Mouse (Mus musculus): ENCODE measurements around the gene Gm26620. TPM values are rescaled to one million over a fixed set of nuclear protein-coding genes. Genes with fewer than 3 reads are reported as not detected.

The Gm26620 gene
- polyA plus RNA-seq, 1 experiment, result 3.3 TPM

DNA sequence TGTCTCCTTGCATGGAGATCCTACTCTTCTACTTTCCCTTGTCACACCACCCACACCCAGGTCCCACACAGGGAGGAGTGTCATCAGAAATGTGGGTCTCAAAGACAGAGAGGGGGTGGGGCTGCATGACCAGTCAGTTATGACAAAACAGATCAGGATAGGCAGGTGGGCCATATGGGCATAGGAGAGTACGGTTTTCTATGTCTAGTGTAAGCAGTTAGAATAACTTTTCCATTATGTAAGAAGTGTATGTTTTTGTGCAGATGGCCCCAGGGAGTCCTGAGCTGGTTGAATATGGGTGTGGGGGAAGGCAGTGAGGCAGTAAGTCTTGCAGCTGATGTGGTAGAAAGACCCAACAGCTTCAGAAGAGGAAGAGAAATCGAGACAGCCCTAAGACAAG, 43.6 kb downstream of the Gm26620 start:
- no peaks in the 10 kb centered on the region for H3K36me3 ChIP-seq (replicated peaks; ENCODE audit: low read length)
- H3K9me3 ChIP-seq, result no peaks in the 10 kb centered on the region
- TF ChIP-seq GATA1 (IDR thresholded peaks at IDR 0.05; ENCODE audit: borderline replicate concordance, low read length) (no peak), FLI1 (IDR thresholded peaks at IDR 0.05; ENCODE audit: low read length) (no peak)
- peaks cover 11% of the 10 kb centered on the region for H3K4me1 ChIP-seq
- H3K27me3 ChIP-seq (replicated peaks), result peaks cover 2% of the 10 kb centered on the region
- H3K4me3 ChIP-seq (replicated peaks), result no peak overlapping the region

DNA sequence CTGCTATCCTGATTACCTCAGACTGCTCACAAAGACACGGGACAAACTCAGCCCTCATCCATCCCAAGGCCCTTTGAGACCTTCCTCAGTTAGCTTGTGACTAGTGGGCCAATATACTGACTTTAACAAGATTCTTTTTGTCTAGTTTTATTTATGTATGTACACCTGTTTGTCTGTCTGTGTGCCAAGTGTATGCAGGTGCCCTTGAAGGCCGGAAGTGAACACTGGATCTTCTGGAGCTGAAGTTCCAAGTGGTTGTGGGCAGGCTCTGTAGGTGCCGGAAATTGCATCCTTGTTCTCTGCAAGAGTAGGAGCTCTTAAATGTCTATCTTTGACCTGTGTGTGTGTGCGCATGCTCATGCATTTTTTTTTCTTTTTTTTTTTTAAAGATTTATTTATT, 44.4 kb downstream of the Gm26620 start:
- TF ChIP-seq FLI1 (IDR thresholded peaks at IDR 0.05; ENCODE audit: low read length) (no peak), GATA1 (IDR thresholded peaks at IDR 0.05; ENCODE audit: borderline replicate concordance, low read length) (no peak)
- no peaks in the 10 kb centered on the region for H3K9me3 ChIP-seq

DNA sequence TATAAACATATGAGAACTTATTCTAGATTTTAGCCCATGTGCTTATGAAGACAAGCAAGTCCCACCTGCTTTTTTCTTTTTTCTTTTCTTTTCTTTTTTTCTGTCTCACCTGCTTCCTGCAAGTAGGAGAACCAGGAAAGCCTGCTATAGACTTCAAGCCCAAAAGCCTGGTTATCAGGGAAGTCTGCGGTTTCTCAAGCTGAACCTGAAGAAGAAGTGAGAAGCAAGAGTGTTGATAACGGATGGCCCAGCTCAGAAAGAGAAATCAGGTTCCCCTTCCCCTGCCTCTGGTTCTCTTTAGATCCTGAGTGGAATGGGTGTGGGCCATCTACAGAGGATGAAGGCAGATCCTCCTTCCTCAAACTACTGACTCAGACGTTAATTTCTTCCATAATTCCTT, 47.2 kb downstream of the Gm26620 start:
- Histone ChIP-seq H3K9me3 (peaks cover 10% of the 10 kb centered on the region), H3K4me1 (0 out of 2 replicates have a peak, but pooled peaks cover 9% of the 10 kb centered on the region), H3K27me3 (replicated peaks) (peaks cover 2% of the 10 kb centered on the region), H3K36me3 (replicated peaks; ENCODE audit: low read length) (no peaks in the 10 kb centered on the region), H3K4me3 (replicated peaks) (no peak overlapping the region)
- no peak for TF ChIP-seq FLI1 (IDR thresholded peaks at IDR 0.05; ENCODE audit: low read length)
- TF ChIP-seq GATA1 (IDR thresholded peaks at IDR 0.05; ENCODE audit: borderline replicate concordance, low read length), result no peak

More for the DNA sequence above, 44.4 kb downstream of the Gm26620 start:
- Histone ChIP-seq H3K4me1 (peaks cover 10% of the 10 kb centered on the region), H3K4me3 (replicated peaks) (no peak overlapping the region), H3K27me3 (replicated peaks) (peaks cover 2% of the 10 kb centered on the region), H3K36me3 (replicated peaks; ENCODE audit: low read length) (no peaks in the 10 kb centered on the region)

DNA sequence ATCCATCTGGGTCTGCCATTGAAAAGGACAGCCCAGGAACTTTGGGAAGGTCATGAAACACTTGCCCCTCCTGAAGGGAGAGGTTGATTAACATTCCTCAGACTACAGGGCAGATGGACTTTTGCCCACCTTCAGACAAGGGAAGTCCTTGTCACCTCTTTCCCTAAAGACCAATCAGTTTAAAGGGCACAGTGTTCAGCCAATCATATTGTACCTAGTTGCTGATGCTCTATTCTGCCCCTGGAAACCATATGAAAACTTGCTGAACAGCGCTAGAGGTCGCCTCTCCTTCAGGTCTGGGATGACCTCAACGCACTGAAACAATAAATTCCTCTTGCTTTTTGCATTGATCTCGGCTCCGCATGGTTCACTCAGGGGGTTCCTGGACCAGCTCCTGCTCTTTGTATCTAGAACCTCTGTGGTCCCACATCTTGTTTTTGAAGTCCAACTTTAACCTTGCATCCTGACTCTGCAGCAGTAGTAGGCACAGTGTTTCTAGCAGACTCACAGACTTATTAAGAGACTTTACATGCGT, 48.6 kb downstream of the Gm26620 start:
- Histone ChIP-seq H3K9me3 (peaks cover 10% of the 10 kb centered on the region), H3K36me3 (replicated peaks; ENCODE audit: low read length) (no peaks in the 10 kb centered on the region), H3K4me3 (replicated peaks) (no peak overlapping the region), H3K4me1 (0 out of 2 replicates have a peak, but pooled peaks cover 7% of the 10 kb centered on the region), H3K27me3 (replicated peaks) (peaks cover 2% of the 10 kb centered on the region)
- TF ChIP-seq FLI1 (IDR thresholded peaks at IDR 0.05; ENCODE audit: low read length) (no peak), GATA1 (IDR thresholded peaks at IDR 0.05; ENCODE audit: borderline replicate concordance, low read length) (no peak)

DNA sequence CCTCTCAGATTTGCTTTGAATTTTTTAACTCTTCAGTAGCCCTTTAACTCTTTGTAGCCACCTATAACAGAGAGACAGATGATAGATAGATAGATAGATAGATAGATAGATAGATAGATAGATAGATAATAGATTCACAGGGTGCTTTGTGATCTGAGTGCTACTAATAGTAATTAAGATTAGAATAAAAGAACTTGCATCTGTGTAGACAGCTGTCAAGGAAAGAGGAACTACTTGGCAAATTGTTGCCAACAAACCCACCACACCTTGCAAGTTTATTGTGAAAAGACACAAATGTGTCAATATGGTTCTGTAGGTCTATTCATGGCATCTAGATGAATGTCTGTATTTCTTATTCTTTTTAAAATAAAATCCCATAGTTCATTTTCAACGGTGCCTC, 49.1 kb downstream of the Gm26620 start:
- Histone ChIP-seq H3K9me3 (peaks cover 10% of the 10 kb centered on the region), H3K4me1 (0 out of 2 replicates have a peak, but pooled peaks cover 5% of the 10 kb centered on the region), H3K36me3 (replicated peaks; ENCODE audit: low read length) (no peaks in the 10 kb centered on the region), H3K4me3 (replicated peaks) (no peak overlapping the region), H3K27me3 (replicated peaks) (peaks cover 2% of the 10 kb centered on the region)
- TF ChIP-seq GATA1 (IDR thresholded peaks at IDR 0.05; ENCODE audit: borderline replicate concordance, low read length), result no peak
- no peak for TF ChIP-seq FLI1 (IDR thresholded peaks at IDR 0.05; ENCODE audit: low read length)

DNA sequence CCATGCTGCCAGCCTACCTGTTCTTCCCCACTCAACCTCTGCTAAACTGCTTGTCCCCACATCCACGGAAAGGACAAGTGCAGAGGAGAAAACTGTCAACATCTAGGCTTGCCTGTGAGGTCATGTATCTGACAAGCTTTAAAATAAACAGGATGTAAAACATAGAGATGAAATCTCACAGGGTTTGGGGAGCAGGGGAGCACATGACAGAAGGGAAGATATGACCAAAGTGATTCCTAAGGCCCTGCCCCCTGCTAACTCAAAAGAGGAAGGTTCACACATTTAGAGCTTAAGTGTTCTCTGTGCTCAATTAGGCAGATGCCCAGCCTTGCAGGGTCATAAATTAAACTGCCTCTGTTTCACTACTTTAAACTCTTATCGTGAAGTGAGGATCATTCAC, 49.5 kb downstream of the Gm26620 start:
- Histone ChIP-seq H3K9me3 (peaks cover 10% of the 10 kb centered on the region), H3K4me1 (0 out of 2 replicates have a peak, but pooled peaks cover 5% of the 10 kb centered on the region), H3K27me3 (replicated peaks) (peaks cover 2% of the 10 kb centered on the region), H3K4me3 (replicated peaks) (no peak overlapping the region), H3K36me3 (replicated peaks; ENCODE audit: low read length) (no peaks in the 10 kb centered on the region)
- TF ChIP-seq FLI1 (IDR thresholded peaks at IDR 0.05; ENCODE audit: low read length) (no peak), GATA1 (IDR thresholded peaks at IDR 0.05; ENCODE audit: borderline replicate concordance, low read length) (no peak)

Other genes starting within 250 kb of the Gm26620 start
- gene Olfml2b, start 240.5 kb upstream of the Gm26620 start, polyA plus RNA-seq (2012; ENCODE audit: insufficient read depth, low replicate concordance), result not detected in 2 replicates
- gene Atf6, start 17.3 kb upstream of the Gm26620 start, polyA plus RNA-seq (2012; ENCODE audit: insufficient read depth, low replicate concordance), result 3.1 and 4.8 TPM in 2 replicates
- gene Dusp12, start 475 bp downstream of the Gm26620 start, polyA plus RNA-seq (2012; ENCODE audit: insufficient read depth, low replicate concordance), result 2.7 and 7.6 TPM in 2 replicates
- gene Fcrlb, start 27.9 kb downstream of the Gm26620 start, polyA plus RNA-seq (2012; ENCODE audit: insufficient read depth, low replicate concordance), result 1.4 TPM in 1 of 2 replicates, not detected in the other
- gene Fcrla, start 42.5 kb downstream of the Gm26620 start, polyA plus RNA-seq (2012; ENCODE audit: insufficient read depth, low replicate concordance), result not detected in 2 replicates
- gene Fcgr2b, start 91.5 kb downstream of the Gm26620 start, polyA plus RNA-seq (2012; ENCODE audit: insufficient read depth, low replicate concordance), result 17.6 TPM in 1 of 2 replicates, not detected in the other
- gene Fcgr4, start 133.9 kb downstream of the Gm26620 start, polyA plus RNA-seq (2012; ENCODE audit: insufficient read depth, low replicate concordance), result 0.07 TPM in 1 of 2 replicates, not detected in the other
- 9.2 TPM in 1 of 2 replicates, not detected in the other for gene Fcgr3, start 179.9 kb downstream of the Gm26620 start, polyA plus RNA-seq (2012; ENCODE audit: insufficient read depth, low replicate concordance)
- gene Cfap126, start 228.9 kb downstream of the Gm26620 start, polyA plus RNA-seq (2012; ENCODE audit: insufficient read depth, low replicate concordance), result not detected in 2 replicates

All from megakaryocyte, embryonic 14.5 days (primary cell).